Mouse (Mus musculus) lung, postnatal 0 days (tissue): ENCODE results near the gene Cfap54.
A peak's percentile ranks its signal among the peaks of the same experiment; 100 is the strongest.

Experiments
- CTCF ChIP-seq: IDR thresholded peaks from 2 replicates; pipeline ENCODE4 v1.5.1; 2016; ENCODE audit warnings: antibody characterized with exemption, mild to moderate bottlenecking
- EP300 ChIP-seq: IDR thresholded peaks from 2 replicates; pipeline ENCODE4 v1.6.1; 2016; ENCODE audit warnings: antibody characterized with exemption, mild to moderate bottlenecking, control low read depth

- TF ChIP-seq EP300: peak; percentile 96
- TF ChIP-seq CTCF: no peak
These were observed 12.3 kb downstream of the Cfap54 start for GRCm38 (mm10) chr10:93069041-93069679.
